Mouse (Mus musculus): ENCODE data around the gene Ube2q2.

DNA sequence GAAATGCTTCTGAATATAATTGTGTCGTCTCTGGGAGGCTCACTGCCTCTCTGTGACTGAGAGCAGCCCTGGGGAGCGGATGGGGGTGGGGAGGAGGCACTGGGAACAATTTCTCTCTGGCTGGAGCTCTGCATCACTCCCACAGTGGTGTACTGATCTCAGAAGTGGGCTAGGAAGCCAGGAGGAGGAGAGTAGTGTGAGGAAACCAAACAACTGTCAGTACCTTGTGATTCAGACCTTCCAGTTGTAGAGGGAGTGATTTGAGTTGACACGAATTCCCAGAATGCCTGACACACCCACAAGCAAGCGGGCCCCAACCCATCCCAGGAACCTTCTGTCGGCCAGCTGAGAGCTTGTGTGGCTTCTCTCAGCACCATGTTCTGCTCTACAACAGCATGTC is 12.1 kb upstream of the Ube2q2 start:
- TF ChIP-seq POLR2A (IDR thresholded peaks at IDR 0.05; ENCODE audit: borderline replicate concordance, extremely low read depth, low read depth, low read length) (no peak), CTCF (IDR thresholded peaks at IDR 0.05; ENCODE audit: insufficient read depth, low read length) (no peak)

All from lung, adult 2 months (tissue).